Mouse (Mus musculus) liver, postnatal 0 days (tissue): Measurements from ENCODE around the gene Mga. TPM values are rescaled to one million over a fixed set of nuclear protein-coding genes. Genes with fewer than 3 reads are reported as not detected.

ENCODE experiments used
- ATAC-seq: fragments of 200-750 bp; cut with Nextera tagmentation; 2 replicates; pipeline ENCODE4 v1.8.0; 2017; ENCODE audit warnings: mild to moderate bottlenecking, moderate library complexity
- DNase-seq: peaks from one replicate; pipeline ENCODE4 v3.0.0-alpha.2; 2016
- H3K27ac ChIP-seq: fragments of 300-500 bp; sonication (generic); 2 replicates; pipeline ENCODE4 v1.5.1; 2014; ENCODE audit warnings: antibody characterized with exemption, moderate library complexity, mild to moderate bottlenecking, low read depth
- H3K27me3 ChIP-seq: fragments of 300-500 bp; sonication (generic); 2 replicates; pipeline ENCODE4 v1.6.1; 2014; ENCODE audit warnings: low read length, control low read depth, mixed read lengths; ENCODE audit not compliant: insufficient read depth
- H3K36me3 ChIP-seq: fragments of 300-500 bp; sonication (generic); replicated peaks from 2 replicates; pipeline ENCODE4 v1.6.1; 2014; ENCODE audit warnings: mild to moderate bottlenecking, control low read depth, low read length, moderate library complexity, mixed read lengths; ENCODE audit not compliant: insufficient read depth
- H3K4me1 ChIP-seq: fragments of 300-500 bp; sonication (generic); 2 replicates; pipeline ENCODE4 v1.6.1; 2014; ENCODE audit warnings: antibody characterized with exemption, mild to moderate bottlenecking, control low read depth; ENCODE audit not compliant: insufficient read depth
- H3K4me2 ChIP-seq: fragments of 300-500 bp; sonication (generic); 2 replicates; pipeline ENCODE4 v1.6.1; 2014; ENCODE audit warnings: low read depth, mild to moderate bottlenecking, low read length, moderate library complexity, mixed read lengths
- H3K4me3 ChIP-seq: fragments of 300-500 bp; sonication (generic); 2 replicates; pipeline ENCODE4 v1.5.1; 2014; ENCODE audit warnings: low read depth, low read length
- H3K9ac ChIP-seq: fragments of 300-500 bp; sonication (generic); replicated peaks from 2 replicates; pipeline ENCODE4 v1.6.1; 2014; ENCODE audit warnings: mild to moderate bottlenecking, moderate library complexity
- H3K9me3 ChIP-seq: fragments of 300-500 bp; sonication (generic); 2 replicates; pipeline ENCODE4 v1.6.1; 2016; ENCODE audit warnings: mild to moderate bottlenecking, control low read depth, low read length, mixed read lengths
- CTCF ChIP-seq: sonication (generic); IDR thresholded peaks from 2 replicates; pipeline ENCODE4 v1.5.1; 2016; ENCODE audit warnings: antibody characterized with exemption, low read depth
- EP300 ChIP-seq: IDR thresholded peaks from 2 replicates; pipeline ENCODE4 v1.6.1; 2016; ENCODE audit warnings: antibody characterized with exemption, low read depth, mild to moderate bottlenecking
- WGBS: fragments of 180-500 bp; shearing (Covaris S2); extraction: QIAGEN DNeasy Blood & Tissue Kit; methylation state at CpG from one replicate; pipeline ENCODE4 v1.1.7; 2014; ENCODE audit not compliant: insufficient replicate concordance; 5-methylcytosine and 5-hydroxymethylcytosine counted together
- polyA plus RNA-seq: library from polyadenylated mRNA; unstranded; fragments of >200 nt; fragmentation: Nextera tagmentation; extraction: Ambion mirVana; gene quantifications from 2 replicates; pipeline ENCODE4 v1.2.1, GENCODE M21; 2015

Gene Mga
- polyA plus RNA-seq, 1 experiment from 2014 or later = 4.6 TPM

DNA sequence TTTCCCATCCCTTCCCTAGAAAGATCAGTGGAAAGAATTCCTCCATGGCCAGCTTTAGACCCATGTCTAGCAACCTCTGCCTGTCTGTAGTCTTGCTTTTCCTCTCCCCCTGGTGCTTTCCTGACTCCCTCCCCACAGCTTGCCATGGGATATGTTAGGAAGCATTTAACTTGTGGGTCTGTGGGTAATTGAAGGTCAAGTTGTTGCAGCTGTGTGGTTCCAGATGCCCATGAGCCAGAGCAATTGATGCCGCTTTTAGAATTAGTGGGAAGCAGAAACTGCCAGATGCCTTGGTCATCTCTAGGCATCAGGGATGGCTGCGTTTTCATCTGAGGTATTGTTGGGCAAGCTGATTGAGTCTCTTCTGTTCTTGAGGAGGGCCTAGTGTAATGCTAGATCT lies 84.6 kb downstream of the Mga start:
- Histone ChIP-seq H3K27ac (no peak overlapping the region), H3K4me3 (no peak overlapping the region), H3K4me1 (no peaks in the 10 kb centered on the region), H3K27me3 (no peaks in the 10 kb centered on the region), H3K36me3 (no peaks in the 10 kb centered on the region; the same call in 1 of the 2 replicates), H3K9me3 (no peaks in the 10 kb centered on the region), H3K4me2 (no peak overlapping the region), H3K9ac (no peak overlapping the region)
- TF ChIP-seq EP300 (no peak), CTCF (no peak)
- ATAC-seq (no peak), DNase-seq (no peak)
- 82% methylated on average over 2 of the region's 2 CpGs for WGBS

DNA sequence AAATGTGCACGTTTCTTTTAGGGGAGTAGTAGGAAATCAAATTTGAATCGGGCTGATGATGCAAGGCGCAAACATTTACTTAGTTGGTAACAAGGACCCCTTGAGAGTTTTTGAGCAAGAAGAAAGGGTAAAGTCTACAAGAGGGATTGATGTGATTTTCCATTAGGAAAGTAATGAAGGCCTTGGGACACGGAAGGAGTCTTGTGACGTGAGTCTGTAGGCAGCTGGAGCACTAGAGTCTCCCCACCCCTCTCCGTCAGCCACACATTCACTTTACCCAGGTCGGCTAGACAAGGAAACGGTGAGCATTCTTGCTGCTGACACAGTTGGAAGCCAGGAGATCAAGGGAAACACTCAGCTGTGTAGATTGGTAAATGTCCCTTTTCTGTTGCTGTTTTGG lies 88.8 kb downstream of the Mga start:
- H3K4me3 ChIP-seq = no peak overlapping the region
- TF ChIP-seq CTCF (no peak), EP300 (no peak)
- H3K27me3 ChIP-seq = no peaks in the 10 kb centered on the region
- no peaks in the 10 kb centered on the region for H3K9me3 ChIP-seq
- H3K4me2 ChIP-seq = no peak overlapping the region
- H3K4me1 ChIP-seq = no peaks in the 10 kb centered on the region
- ATAC-seq (no peak), DNase-seq (no peak)
- no peaks in the 10 kb centered on the region; the same call in 1 of the 2 replicates for H3K36me3 ChIP-seq
- H3K27ac ChIP-seq = no peak overlapping the region
- WGBS = 72% methylated on average over 8 of the region's 8 CpGs
- H3K9ac ChIP-seq = no peak overlapping the region

DNA sequence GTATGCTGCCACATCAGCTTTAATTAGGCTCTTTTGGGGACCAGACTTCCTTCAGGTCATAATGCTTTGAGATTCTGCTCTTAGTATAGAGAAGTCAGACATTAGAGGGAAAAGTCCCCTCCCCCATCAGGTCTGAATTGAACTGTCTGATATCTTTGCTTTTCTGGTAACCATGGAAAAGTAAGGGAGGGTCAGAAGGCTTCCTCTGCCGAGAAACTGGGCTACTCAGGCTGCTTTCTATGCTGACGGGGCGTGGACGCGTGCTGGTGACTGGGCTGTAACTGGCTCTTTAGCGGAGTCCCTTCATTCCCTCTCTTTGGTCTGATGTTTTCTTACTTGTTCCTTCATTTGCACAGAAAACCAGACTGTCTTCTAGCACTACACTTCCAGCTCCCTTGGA lies 89.3 kb downstream of the Mga start:
- no peaks in the 10 kb centered on the region for H3K4me1 ChIP-seq
- H3K4me3 ChIP-seq = no peak overlapping the region
- H3K4me2 ChIP-seq = no peak overlapping the region
- no peak overlapping the region for H3K27ac ChIP-seq
- H3K27me3 ChIP-seq = no peaks in the 10 kb centered on the region
- no peak overlapping the region for H3K9ac ChIP-seq
- no peak for DNase-seq
- no peak for ATAC-seq
- no peaks in the 10 kb centered on the region; the same call in 1 of the 2 replicates for H3K36me3 ChIP-seq
- no peak for TF ChIP-seq EP300
- no peak for TF ChIP-seq CTCF
- WGBS = 59% methylated on average over 6 of the region's 6 CpGs
- H3K9me3 ChIP-seq = no peaks in the 10 kb centered on the region

DNA sequence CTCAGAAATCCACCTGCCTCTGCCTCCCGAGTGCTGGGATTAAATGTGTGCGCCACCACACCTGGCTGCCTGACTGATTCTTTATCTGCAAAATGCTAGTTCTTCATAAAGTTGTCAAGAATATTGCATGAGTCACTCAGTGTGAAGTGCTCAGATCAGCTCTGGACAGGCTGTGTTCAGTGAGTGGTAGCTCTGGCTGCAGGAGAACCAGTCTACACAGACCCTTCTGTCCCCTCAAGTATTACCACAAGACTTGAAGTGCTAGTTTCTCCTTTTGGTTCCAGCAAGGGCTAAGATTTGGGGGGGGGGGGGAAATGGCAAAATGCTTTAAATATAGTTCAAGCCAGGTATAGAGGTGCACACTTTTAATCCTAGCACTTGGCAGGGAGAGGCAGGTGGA lies 90.4 kb downstream of the Mga start:
- Histone ChIP-seq H3K27me3 (no peaks in the 10 kb centered on the region), H3K27ac (no peak overlapping the region), H3K9me3 (no peaks in the 10 kb centered on the region), H3K4me1 (no peaks in the 10 kb centered on the region), H3K4me2 (no peak overlapping the region), H3K36me3 (no peaks in the 10 kb centered on the region), H3K9ac (no peak overlapping the region), H3K4me3 (no peak overlapping the region)
- DNase-seq = no peak
- TF ChIP-seq CTCF (no peak), EP300 (no peak)
- no peak for ATAC-seq
- WGBS = 88% methylated on average over 2 of the region's 2 CpGs

DNA sequence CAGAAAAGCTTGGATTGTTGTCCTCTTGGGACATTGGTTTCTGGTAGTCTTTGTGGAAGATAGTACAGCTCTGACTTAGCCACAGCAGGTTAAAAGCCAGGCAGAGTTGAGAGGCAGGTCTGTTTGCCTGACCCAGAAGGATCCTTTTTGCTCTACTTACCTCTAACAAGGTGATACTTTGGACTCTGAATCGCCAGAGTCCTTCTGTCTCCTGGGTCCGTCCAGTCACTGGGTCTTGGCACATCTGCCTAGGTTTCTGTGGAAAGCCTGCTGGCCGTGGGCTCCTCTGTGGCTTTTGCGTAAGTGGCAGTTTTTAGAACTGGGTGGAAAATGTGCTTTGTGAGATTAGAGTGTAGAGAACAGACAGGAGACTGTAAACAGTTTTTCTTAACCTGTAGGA lies 91.9 kb downstream of the Mga start:
- Histone ChIP-seq H3K36me3 (no peaks in the 10 kb centered on the region), H3K27ac (no peak overlapping the region), H3K4me2 (no peak overlapping the region), H3K9me3 (no peaks in the 10 kb centered on the region), H3K4me1 (no peaks in the 10 kb centered on the region), H3K9ac (no peak overlapping the region), H3K4me3 (no peak overlapping the region), H3K27me3 (no peaks in the 10 kb centered on the region)
- no peak for DNase-seq
- no peak for TF ChIP-seq EP300
- no peak for TF ChIP-seq CTCF
- ATAC-seq = no peak
- WGBS = 55% methylated on average over 4 of the region's 4 CpGs

DNA sequence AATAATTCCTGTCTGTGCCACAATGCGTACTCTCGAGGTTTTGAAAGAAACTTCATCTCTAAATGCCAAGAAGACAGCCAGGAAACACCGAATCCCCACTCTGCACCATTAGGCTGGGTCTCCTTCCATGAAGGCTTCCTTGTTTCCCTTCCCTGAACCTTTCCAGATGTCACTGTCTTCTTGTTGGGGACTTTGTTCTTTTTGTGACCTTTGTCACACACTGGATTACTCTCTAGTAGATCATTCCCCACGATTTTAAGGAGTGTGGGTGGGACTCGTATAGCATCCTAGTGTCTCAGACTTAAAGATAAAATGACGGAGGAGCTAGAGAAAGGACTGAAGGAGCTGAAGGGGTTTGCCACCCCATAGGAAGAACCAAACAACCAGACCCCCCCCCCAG lies 93.9 kb downstream of the Mga start:
- DNase-seq (no peak), ATAC-seq (no peak)
- TF ChIP-seq CTCF = no peak
- no peak for TF ChIP-seq EP300
- no peak overlapping the region for H3K27ac ChIP-seq
- H3K9me3 ChIP-seq = no peaks in the 10 kb centered on the region
- no peaks in the 10 kb centered on the region; the same call in 1 of the 2 replicates for H3K4me1 ChIP-seq
- H3K36me3 ChIP-seq = no peaks in the 10 kb centered on the region
- no peak overlapping the region for H3K9ac ChIP-seq
- WGBS = 81% methylated on average over 6 of the region's 6 CpGs
- no peaks in the 10 kb centered on the region for H3K27me3 ChIP-seq
- no peak overlapping the region for H3K4me3 ChIP-seq
- H3K4me2 ChIP-seq = no peak overlapping the region

DNA sequence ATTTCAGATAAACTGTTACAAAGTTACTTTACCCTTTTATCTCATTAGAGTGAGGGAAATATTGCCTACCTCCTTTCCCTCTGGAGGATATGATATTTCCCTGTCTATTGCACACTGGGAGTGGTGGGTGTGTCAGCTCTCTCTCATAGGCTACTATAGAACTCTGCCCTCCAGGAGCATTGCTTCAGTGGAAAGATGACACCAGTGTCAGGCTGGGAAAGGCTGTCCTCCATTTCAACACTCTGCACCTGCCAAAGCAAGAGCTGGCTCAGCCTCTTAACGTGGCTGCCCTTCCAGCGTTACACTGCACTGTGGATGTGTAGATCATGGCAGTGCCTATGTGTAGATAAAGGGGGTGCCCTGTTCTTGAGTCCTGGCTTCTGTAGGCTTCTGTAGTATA lies 95.3 kb downstream of the Mga start:
- 66% methylated on average over 2 of the region's 2 CpGs for WGBS
- DNase-seq = peak; percentile 19
- Histone ChIP-seq H3K4me1 (no peaks in the 10 kb centered on the region; the same call in 1 of the 2 replicates), H3K9ac (no peak overlapping the region), H3K4me2 (no peak overlapping the region), H3K36me3 (no peaks in the 10 kb centered on the region), H3K9me3 (no peaks in the 10 kb centered on the region), H3K27ac (no peak overlapping the region), H3K27me3 (no peaks in the 10 kb centered on the region), H3K4me3 (no peak overlapping the region)
- TF ChIP-seq EP300 (no peak), CTCF (no peak)
- peak; percentile 92 for ATAC-seq
